Mouse (Mus musculus): Measurements from ENCODE around the gene Sorcs2.

Sorcs2 gene

GRCm38 (mm10) chr5:36228405-36229370, 169.3 kb downstream of the Sorcs2 start:
- no peak for DNase-seq (ENCODE audit: low spot score in 2 of 2)

- DNase-seq (ENCODE audit: low spot score in 2 of 2), result no peak
Measured at GRCm38 (mm10) chr5:36226296-36226695, 171.6 kb downstream of the Sorcs2 start.

GRCm38 (mm10) chr5:36225855-36226254, 172.1 kb downstream of the Sorcs2 start:
- DNase-seq (ENCODE audit: low spot score in 2 of 2), result no peak

GRCm38 (mm10) chr5:36223787-36224186, 174.2 kb downstream of the Sorcs2 start:
- DNase-seq (ENCODE audit: low spot score in 2 of 2), result peak; percentile 42 to 50

GRCm38 (mm10) chr5:36220626-36221025, 177.3 kb downstream of the Sorcs2 start:
- DNase-seq (ENCODE audit: low spot score in 2 of 2), result no peak

- no peak for DNase-seq (ENCODE audit: low spot score in 2 of 2)
Measured at GRCm38 (mm10) chr5:36220105-36220504, 177.8 kb downstream of the Sorcs2 start.

- DNase-seq (ENCODE audit: low spot score in 2 of 2), result no peak
Measured at GRCm38 (mm10) chr5:36213310-36213709, 184.6 kb downstream of the Sorcs2 start.

- no peak for DNase-seq (ENCODE audit: low spot score in 2 of 2)
Measured at GRCm38 (mm10) chr5:36208803-36209202, 189.1 kb downstream of the Sorcs2 start.

- no peak for DNase-seq (ENCODE audit: low spot score in 2 of 2)
Measured at GRCm38 (mm10) chr5:36205397-36205796, 192.5 kb downstream of the Sorcs2 start.

GRCm38 (mm10) chr5:36203916-36204315, 194.0 kb downstream of the Sorcs2 start, which contains the start of gene Psapl1:
TSS of gene Psapl1 (plus strand) at chr5:36204021.
- peak; percentile 69 to 71 for DNase-seq (ENCODE audit: low spot score in 2 of 2)

GRCm38 (mm10) chr5:36203421-36203820, 194.5 kb downstream of the Sorcs2 start:
- no peak for DNase-seq (ENCODE audit: low spot score in 2 of 2)

- DNase-seq (ENCODE audit: low spot score in 2 of 2), result peak; percentile 58 to 73
Measured at GRCm38 (mm10) chr5:36202781-36203180, 195.2 kb downstream of the Sorcs2 start.

GRCm38 (mm10) chr5:36199519-36199918, 198.4 kb downstream of the Sorcs2 start:
- no peak for DNase-seq (ENCODE audit: low spot score in 2 of 2)

GRCm38 (mm10) chr5:36195436-36195835, 202.5 kb downstream of the Sorcs2 start:
- DNase-seq (ENCODE audit: low spot score in 2 of 2), result no peak

- DNase-seq (ENCODE audit: low spot score in 2 of 2), result no peak
Measured at GRCm38 (mm10) chr5:36194631-36195030, 203.3 kb downstream of the Sorcs2 start.

- no peak for DNase-seq (ENCODE audit: low spot score in 2 of 2)
Measured at GRCm38 (mm10) chr5:36192677-36193076, 205.3 kb downstream of the Sorcs2 start.

- peak in 1 of 2 experiments; percentile 35 for DNase-seq (ENCODE audit: low spot score in 2 of 2)
Measured at GRCm38 (mm10) chr5:36191876-36192275, 206.1 kb downstream of the Sorcs2 start.

- no peak for DNase-seq (ENCODE audit: low spot score in 2 of 2)
Measured at GRCm38 (mm10) chr5:36191285-36191684, 206.7 kb downstream of the Sorcs2 start.

GRCm38 (mm10) chr5:36188310-36188709, 209.6 kb downstream of the Sorcs2 start:
- DNase-seq (ENCODE audit: low spot score in 2 of 2), result peak in 1 of 2 experiments; percentile 43

- DNase-seq (ENCODE audit: low spot score in 2 of 2), result no peak
Measured at GRCm38 (mm10) chr5:36186294-36187053, 211.5 kb downstream of the Sorcs2 start.

- DNase-seq (ENCODE audit: low spot score in 2 of 2), result no peak
Measured at GRCm38 (mm10) chr5:36182326-36182725, 215.6 kb downstream of the Sorcs2 start.

- no peak for DNase-seq (ENCODE audit: low spot score in 2 of 2)
Measured at GRCm38 (mm10) chr5:36179708-36180107, 218.2 kb downstream of the Sorcs2 start.

Data from urinary bladder, postnatal 36 days (tissue).